Mouse (Mus musculus) heart, postnatal 10 days (tissue): ENCODE measurements at regions not wholly inside any gene's neighbourhood (a gene's known extent, or its start where the extent isn't known, plus 50 kb on each side); places are given as distances from the start of the nearest gene placed in this dataset.
"Not testable (repeated sequence)": the region's sequence is repeated elsewhere in the genome, so short reads cannot be mapped to it uniquely, and the experiment has no call there.

ENCODE experiments used
- DNase-seq, 2 experiments: peaks; one replicate each; pipeline ENCODE4 v3.0.0; 2021
- intact Hi-C: fragments of 180-260 bp; cut with DNase I; formaldehyde crosslinking; loops from one replicate; pipeline ENCODE4 v1.15.1; 2025

- DNase-seq = no peak
Measured at GRCm38 (mm10) chr6:14632837-14633236, 122.2 kb downstream of the Ppp1r3a start.

DNA sequence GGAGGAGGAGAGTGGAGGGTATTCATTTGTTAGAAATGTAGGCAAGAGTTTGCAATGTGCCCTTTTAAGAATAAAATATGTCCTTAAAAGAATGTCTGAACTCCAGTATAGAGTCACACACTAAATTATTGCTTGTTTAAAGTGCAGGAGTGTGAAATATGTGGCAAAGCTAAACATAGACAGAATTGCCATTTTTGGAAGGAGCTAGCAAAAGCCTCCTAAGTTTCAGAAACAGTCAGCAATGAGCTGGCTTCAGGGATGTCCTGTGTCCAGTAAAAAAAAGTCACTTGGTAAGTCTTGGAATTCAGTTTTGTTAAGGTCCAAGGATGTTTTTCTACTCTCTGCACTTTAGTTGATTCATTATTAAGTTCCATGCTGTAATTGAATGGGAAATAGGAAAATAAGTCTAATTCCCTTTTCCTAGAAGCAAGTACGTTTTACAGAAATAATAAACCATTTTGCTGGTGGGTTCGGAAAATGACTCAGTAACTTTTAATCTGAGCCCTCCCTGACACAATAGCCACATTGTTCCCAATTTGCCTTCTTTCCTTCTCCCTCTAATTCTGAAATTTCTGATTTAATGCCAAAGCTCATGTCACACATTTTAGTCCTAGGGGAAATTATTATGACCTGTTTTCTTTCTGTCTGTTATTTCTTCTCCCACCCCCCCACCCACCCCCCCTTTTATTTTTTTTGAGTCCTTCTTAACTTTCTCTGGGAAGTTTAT is 123.2 kb downstream of the Ppp1r3a start:
- intact Hi-C loops = no loop called here
- no peak for DNase-seq

More at GRCm38 (mm10) chr6:14632837-14633236, 122.2 kb downstream of the Ppp1r3a start:
- intact Hi-C loops = no loop called here

- DNase-seq = no peak
- intact Hi-C loops = no loop called here
Measured at GRCm38 (mm10) chr6:14616629-14617028, 138.4 kb downstream of the Ppp1r3a start.

- intact Hi-C loops = no loop called here
- no peak for DNase-seq
Measured at GRCm38 (mm10) chr6:14608076-14608475, 147.0 kb downstream of the Ppp1r3a start.

DNA sequence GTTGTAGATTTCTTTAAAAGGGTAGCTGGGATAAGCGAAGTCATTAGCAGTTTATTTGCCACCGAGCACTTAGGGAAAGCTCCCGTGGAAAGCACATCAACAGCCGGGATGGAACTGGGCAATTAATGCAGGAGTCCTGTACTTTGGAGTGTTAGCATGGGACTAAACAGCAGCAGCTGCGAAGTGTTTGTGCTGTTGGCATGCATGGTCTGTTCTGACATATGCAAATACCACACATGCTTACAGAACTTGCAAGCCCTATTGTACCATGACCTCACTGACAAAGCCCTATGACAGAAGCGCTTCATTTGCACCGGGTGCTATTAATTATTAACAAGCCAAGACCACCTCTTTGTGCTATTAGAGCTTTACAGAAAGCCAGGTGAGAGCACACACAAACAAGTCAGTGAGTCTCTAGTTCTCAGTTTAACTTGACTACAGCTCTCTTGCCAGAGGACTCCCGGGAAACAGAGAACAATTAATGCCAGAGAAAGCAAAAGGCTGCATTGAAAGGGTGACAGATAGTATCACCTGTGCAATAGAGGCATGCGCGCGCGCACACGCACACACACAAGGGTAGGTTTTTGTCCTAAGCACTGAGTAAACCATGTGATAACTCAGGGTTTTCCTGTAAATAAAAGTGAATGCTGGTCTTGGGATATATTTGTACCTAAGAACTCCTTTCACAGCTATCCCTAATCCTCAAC is 154.4 kb downstream of the Ppp1r3a start:
- intact Hi-C loops = no loop called here
- peak; percentile 28 to 32 for DNase-seq

GRCm38 (mm10) chr6:14596880-14597466 is 158.1 kb downstream of the Ppp1r3a start:
- intact Hi-C loops = no loop called here
- no peak for DNase-seq

DNA sequence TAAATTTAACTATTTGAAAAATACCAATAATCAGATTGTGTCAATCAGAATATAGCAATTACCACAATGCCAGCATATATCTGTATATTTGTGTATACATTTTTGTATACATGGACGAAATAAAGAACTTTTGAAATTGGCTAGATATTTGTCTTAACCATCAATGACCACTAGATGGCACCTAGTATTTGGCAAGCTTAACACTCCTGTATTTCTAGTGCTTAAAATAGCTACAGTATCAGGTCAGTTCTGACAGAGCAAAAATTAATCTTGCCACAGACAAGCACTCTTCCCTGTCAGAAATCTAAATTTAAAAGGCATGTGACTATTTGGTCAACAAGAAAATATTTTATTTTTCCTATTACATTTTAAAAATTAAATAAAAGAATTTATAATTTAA is 169.2 kb downstream of the Ppp1r3a start:
- peak; percentile 20 to 27 for DNase-seq
- intact Hi-C loops = loop anchor here (5.0 kb wide), 1 partner anchor 166 kb away; no protein-coding TSS in a partner anchor

- no peak for DNase-seq
- intact Hi-C loops = no loop called here
Measured at GRCm38 (mm10) chr6:14583829-14584228, 171.2 kb downstream of the Ppp1r3a start.

GRCm38 (mm10) chr6:14574607-14575006 is 180.5 kb downstream of the Ppp1r3a start:
- intact Hi-C loops = no loop called here
- no peak for DNase-seq

DNA sequence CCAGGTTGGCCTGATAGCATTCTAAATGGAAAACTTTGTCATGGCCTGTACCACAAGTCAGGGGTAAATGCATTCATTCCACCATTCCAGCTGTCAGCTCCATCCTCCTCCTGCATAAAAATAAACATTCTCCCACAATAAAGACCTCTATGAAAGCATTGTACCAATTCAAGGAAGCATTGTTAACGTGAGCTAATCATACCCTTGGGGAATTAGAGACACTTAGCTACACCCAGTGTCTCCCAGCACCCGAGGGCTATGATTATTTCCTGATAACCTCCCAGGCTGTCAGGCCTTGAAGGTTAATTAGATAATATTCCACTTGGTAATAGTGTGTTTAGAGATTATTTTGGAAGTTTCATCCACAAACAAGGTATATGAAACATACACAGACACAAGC is 182.1 kb downstream of the Ppp1r3a start:
- intact Hi-C loops = no loop called here
- DNase-seq = no peak

- DNase-seq = no peak
- intact Hi-C loops = no loop called here
Measured at GRCm38 (mm10) chr6:14540333-14540732, 214.7 kb downstream of the Ppp1r3a start.

DNA sequence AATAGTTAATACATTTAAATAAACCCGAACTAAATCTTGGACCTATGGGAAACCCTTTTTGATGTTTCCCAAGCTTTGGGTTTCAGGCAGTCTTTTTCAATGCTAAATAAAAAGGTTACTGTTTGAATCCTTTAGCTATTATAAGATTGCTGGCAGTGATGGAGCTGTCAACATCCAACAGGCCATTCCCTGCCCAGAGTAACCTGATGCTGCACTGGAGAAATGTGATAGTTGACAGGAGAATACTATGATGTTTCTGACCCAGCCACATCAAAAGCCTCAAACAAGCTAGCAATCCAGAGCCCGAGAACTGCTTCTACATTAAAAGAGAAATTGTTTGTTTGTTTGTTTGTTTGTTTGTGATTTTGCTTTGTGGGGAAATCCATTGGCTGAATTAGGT is 226.0 kb downstream of the Ppp1r3a start:
- intact Hi-C loops = no loop called here
- peak in 1 of 2 experiments; percentile 4 for DNase-seq

- intact Hi-C loops = no loop called here
- no peak for DNase-seq
Measured at GRCm38 (mm10) chr6:14528564-14528963, 226.5 kb downstream of the Ppp1r3a start.

DNA sequence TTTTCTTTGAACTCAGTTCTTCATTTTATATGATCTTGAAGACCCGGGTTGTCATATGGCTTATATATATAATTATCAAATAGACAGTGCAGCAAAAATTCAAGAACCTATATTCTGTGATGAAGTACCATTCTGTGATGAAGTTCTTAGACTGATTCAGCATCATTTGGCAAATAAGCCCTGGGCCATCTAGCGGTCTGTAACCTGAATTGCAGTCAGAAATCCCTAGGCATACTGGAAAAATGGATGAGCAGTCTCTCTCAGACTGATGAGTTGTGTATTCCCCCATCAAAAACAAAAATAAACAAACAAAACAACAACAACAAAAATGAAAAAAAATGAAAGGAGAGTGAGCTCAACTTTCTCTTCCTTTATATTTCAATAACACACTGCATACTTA is 232.3 kb downstream of the Ppp1r3a start:
- DNase-seq = peak in 1 of 2 experiments; percentile 11
- intact Hi-C loops = no loop called here

GRCm38 (mm10) chr6:14521321-14521720 is 233.8 kb downstream of the Ppp1r3a start:
- no peak for DNase-seq
- intact Hi-C loops = no loop called here

- peak; percentile 48 to 63 for DNase-seq
- intact Hi-C loops = loop anchor here (5.0 to 10.0 kb wide), 5 partner anchors 299 to 1217 kb away; no protein-coding TSS in a partner anchor
Measured at GRCm38 (mm10) chr6:14504171-14504570, 250.9 kb downstream of the Ppp1r3a start.

DNA sequence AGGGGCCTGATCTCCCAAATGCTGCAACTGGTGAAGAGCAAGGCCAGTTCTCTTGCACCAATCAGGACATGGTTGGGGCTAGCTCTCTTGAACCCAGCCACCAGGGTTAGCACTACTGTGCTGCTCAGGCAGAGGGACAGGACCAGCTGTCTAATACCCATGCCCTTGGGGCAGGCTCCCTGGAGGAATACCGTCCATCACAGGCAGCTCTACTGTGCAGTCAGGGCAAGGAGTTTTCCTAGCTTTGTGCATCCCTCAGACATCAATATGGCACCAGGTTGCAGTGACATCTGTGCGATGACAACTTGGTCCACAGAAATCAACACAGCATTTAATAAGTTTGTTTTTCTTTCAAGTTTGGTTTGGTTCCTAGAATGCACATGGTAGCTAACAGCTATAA is 254.4 kb downstream of the Ppp1r3a start:
- intact Hi-C loops = loop anchor here (5.0 to 10.0 kb wide), 5 partner anchors 296 to 1213 kb away; no protein-coding TSS in a partner anchor
- DNase-seq = no peak

GRCm38 (mm10) chr6:14499882-14500281 is 255.2 kb downstream of the Ppp1r3a start:
- DNase-seq = not testable (repeated sequence)
- intact Hi-C loops = loop anchor here (5.0 to 10.0 kb wide), 5 partner anchors 295 to 1213 kb away; no protein-coding TSS in a partner anchor

GRCm38 (mm10) chr6:14486642-14487041 is 268.4 kb downstream of the Ppp1r3a start:
- intact Hi-C loops, DNase-seq: not testable (repeated sequence)

DNA sequence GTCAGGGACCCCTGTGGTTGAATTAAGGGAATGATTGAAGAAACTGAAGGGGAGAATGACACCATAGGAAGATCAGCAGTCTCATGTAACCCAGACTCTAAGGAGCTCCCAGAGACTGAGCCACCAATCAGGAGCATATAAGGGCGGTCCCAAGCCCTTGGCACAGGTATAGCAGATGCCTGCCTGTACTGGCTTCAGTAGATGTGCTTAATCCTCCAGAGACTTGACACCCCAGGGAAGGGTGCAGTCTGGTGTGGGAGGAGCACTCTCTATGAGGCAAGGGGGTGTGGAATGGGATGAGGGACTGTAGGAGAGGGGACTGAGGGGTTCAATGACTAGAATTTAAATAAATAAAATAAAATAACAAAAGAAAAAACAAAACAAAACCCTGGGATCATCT is 298.7 kb downstream of the Ppp1r3a start:
- DNase-seq = no peak
- intact Hi-C loops = no loop called here

DNA sequence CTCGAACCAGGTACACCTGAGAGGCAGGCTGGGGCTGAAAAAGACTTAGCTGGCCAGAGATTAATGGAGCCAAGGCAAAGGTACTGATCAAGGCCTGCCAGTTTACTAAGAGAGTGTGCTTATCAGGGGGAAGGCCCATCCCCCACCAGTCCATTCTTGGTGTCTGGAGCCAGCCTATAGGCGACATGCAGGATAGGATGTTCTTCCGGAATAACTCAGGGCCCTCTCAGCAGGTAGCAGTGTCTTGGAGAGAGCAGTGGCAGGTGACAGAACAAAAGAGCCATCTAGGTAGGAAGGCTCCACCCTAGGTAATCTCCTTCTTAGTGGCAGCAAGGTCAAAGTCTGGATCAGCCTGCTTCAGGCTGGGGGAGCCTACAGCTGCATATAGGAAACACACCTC is 301.8 kb downstream of the Ppp1r3a start:
- intact Hi-C loops, DNase-seq: not testable (repeated sequence)
